Mouse (Mus musculus) C2C12 (cell line): ENCODE data around the gene Chad. TPM values are rescaled to one million over a fixed set of nuclear protein-coding genes. Genes with fewer than 3 reads are reported as not detected.

Source experiments
- H3K27me3 ChIP-seq: one replicate; pipeline ENCODE4 v1.6.1; 2011; ENCODE audit not compliant: control insufficient read depth, insufficient read depth, insufficient read length
- H3K36me3 ChIP-seq: one replicate; pipeline ENCODE4 v1.6.1; 2011; ENCODE audit not compliant: control insufficient read depth, insufficient read depth
- H3K4me3 ChIP-seq: one replicate; pipeline ENCODE4 v1.5.1; 2011; ENCODE audit warnings: mild to moderate bottlenecking, control low read depth; ENCODE audit not compliant: poor library complexity, insufficient read depth, severe bottlenecking
- H3K79me2 ChIP-seq: one replicate; pipeline ENCODE4 v1.6.1; 2011; ENCODE audit not compliant: control insufficient read depth, insufficient read depth
- H3K79me3 ChIP-seq: one replicate; pipeline ENCODE4 v1.6.1; 2011; ENCODE audit warnings: low read depth, control low read depth
- H3ac ChIP-seq: one replicate; pipeline ENCODE3; 2011; ENCODE audit warnings: low read depth; ENCODE audit not compliant: control insufficient read depth, insufficient read length
- CEBPB ChIP-seq: IDR thresholded peaks from one replicate; pipeline ENCODE4 v1.6.1; 2011; ENCODE audit warnings: low read depth, mild to moderate bottlenecking, control low read depth, moderate library complexity
- CTCF ChIP-seq: IDR thresholded peaks from one replicate; pipeline ENCODE4 v1.5.1; 2011; ENCODE audit not compliant: control insufficient read depth, insufficient read depth, insufficient read length
- FOSL1 ChIP-seq: IDR thresholded peaks from one replicate; pipeline ENCODE4 v1.8.0; 2011; ENCODE audit warnings: mild to moderate bottlenecking, low read length; ENCODE audit not compliant: poor library complexity, insufficient read depth, severe bottlenecking
- MAX ChIP-seq: IDR thresholded peaks from one replicate; pipeline ENCODE4 v1.6.1; 2011; ENCODE audit warnings: mild to moderate bottlenecking, control low read depth
- MYOD1 ChIP-seq: IDR thresholded peaks from one replicate; pipeline ENCODE4 v1.6.1; 2011; ENCODE audit warnings: low read depth; ENCODE audit not compliant: control insufficient read depth, insufficient read length
- MYOG ChIP-seq: IDR thresholded peaks from one replicate; pipeline ENCODE4 v1.6.1; 2011; ENCODE audit not compliant: control insufficient read depth, insufficient read length; ENCODE audit errors: extremely low read depth
- USF1 ChIP-seq: IDR thresholded peaks from one replicate; pipeline ENCODE4 v1.6.1; 2011; ENCODE audit warnings: low read depth, mild to moderate bottlenecking, control low read depth, moderate library complexity
- polyA plus RNA-seq: library from polyadenylated mRNA; unstranded; fragments of >200 nt; fragmentation: generic; extraction: Trizol; gene quantifications from one replicate; pipeline ENCODE4 v1.2.1, GENCODE M21; 2012; ENCODE audit warnings: missing spikeins

Gene Chad
- polyA plus RNA-seq, 1 experiment: 0.12 TPM

DNA sequence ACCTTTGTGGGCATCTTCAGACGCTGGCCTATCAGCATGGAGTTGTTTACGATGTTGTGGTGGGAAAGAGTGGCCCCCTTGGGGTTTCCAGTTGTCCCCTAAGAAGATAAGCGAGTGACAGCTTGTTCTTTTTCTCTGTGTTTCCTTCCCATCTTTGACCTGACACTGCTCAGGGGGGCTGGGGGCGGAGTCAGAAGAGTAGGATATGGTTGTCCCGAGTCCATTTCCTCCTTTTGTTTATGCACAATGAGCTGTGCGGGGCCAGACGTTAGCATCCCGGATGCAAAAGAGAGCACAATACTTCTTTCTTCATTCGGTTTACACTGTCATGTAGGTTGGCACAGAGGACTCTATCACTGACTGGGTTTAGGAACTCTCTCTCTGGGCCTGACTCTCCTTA, 5.8 kb downstream of the Chad start:
- H3K27me3 ChIP-seq: no peaks in the 10 kb centered on the region
- H3K79me3 ChIP-seq: no peaks in the 10 kb centered on the region
- no peak overlapping the region for H3K4me3 ChIP-seq
- TF ChIP-seq FOSL1 (no peak), USF1 (no peak), CEBPB (no peak), MAX (no peak)
- no peaks in the 10 kb centered on the region for H3K79me2 ChIP-seq
- H3ac ChIP-seq: no peak overlapping the region
- no peaks in the 10 kb centered on the region for H3K36me3 ChIP-seq

DNA sequence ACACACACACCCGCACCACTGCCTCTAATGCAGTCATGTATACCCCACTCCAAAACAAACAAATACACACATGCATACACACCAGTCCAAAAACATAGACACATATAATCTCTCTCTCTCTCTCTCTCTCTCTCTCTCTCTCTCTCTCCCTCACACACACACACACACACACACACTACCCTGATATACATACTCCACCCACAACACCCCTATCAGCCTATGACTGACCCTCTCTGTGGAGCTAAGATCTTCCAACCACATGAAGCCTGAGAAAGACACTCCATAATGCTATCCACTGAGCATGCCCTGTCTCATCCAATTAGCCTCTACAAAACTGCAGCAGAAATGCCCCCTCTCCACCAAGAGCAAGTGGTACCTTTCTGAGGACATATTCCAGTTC, 7.0 kb downstream of the Chad start:
- H3ac ChIP-seq: no peak overlapping the region
- no peaks in the 10 kb centered on the region for H3K27me3 ChIP-seq
- TF ChIP-seq CTCF (no peak), CEBPB (no peak), MYOD1 (no peak), FOSL1 (no peak), MYOG (no peak), MAX (no peak), USF1 (no peak)
- H3K79me2 ChIP-seq: no peaks in the 10 kb centered on the region
- no peaks in the 10 kb centered on the region for H3K79me3 ChIP-seq
- H3K4me3 ChIP-seq: no peak overlapping the region
- H3K36me3 ChIP-seq: no peaks in the 10 kb centered on the region

GRCm38 (mm10) chr11:94574560-94574959, 9.7 kb downstream of the Chad start:
- no peaks in the 10 kb centered on the region for H3K79me2 ChIP-seq
- no peaks in the 10 kb centered on the region for H3K79me3 ChIP-seq
- H3K36me3 ChIP-seq: no peaks in the 10 kb centered on the region
- TF ChIP-seq MYOG (no peak), MYOD1 (no peak), CTCF (no peak), USF1 (no peak), FOSL1 (no peak), MAX (no peak), CEBPB (no peak)
- H3ac ChIP-seq: no peak overlapping the region
- no peaks in the 10 kb centered on the region for H3K27me3 ChIP-seq
- H3K4me3 ChIP-seq: no peak overlapping the region

DNA sequence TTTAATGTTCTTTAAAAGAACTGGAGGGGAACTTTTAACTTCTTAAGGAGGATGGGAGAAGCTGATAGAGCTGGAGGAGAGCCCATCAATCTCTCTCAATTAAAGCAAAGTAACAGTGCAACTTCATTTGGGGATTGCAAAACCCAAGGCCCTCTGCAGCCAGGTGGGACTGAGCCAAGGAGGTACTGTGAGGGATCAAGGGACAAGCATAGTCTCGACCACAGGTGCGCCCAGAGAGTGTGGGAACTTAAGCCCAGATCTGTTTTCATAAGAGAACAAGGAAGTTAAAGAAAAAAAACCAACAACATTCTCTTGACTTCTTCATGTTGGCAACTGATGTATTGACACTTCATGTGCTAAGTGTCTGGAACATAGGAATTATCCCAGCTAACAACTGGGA, 10.2 kb downstream of the Chad start:
- Histone ChIP-seq H3K79me2 (no peaks in the 10 kb centered on the region), H3K79me3 (no peaks in the 10 kb centered on the region), H3ac (no peak overlapping the region), H3K4me3 (no peak overlapping the region), H3K36me3 (no peaks in the 10 kb centered on the region), H3K27me3 (no peaks in the 10 kb centered on the region)
- TF ChIP-seq CTCF (no peak), MAX (no peak), USF1 (no peak), MYOG (no peak)

DNA sequence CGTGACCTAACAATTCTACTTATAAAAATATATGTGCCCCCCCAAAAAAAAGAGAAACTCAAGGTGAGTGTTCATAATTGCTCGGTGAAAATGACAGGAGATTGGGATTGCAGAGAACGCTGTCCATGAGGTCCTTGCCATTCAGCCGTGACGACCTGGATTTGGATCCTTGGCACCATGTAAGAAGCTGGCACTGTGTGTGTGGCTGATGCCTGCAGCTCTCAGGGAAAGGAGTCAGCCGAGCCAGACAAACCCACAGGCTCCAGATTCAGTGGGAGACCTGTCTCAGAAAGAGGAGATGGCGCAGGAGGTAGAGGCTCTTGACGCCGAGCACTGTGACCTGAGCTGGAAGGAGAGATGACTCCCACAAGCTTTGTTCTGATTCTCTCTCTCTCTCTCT, 11.5 kb downstream of the Chad start:
- TF ChIP-seq USF1: no peak
- no peak for TF ChIP-seq FOSL1
- no peak for TF ChIP-seq MYOG
- TF ChIP-seq CEBPB: no peak
- TF ChIP-seq CTCF: no peak
- no peak for TF ChIP-seq MYOD1
- TF ChIP-seq MAX: no peak
- no peak overlapping the region for H3K4me3 ChIP-seq
- no peaks in the 10 kb centered on the region for H3K36me3 ChIP-seq
- H3K79me3 ChIP-seq: no peaks in the 10 kb centered on the region
- H3K79me2 ChIP-seq: no peaks in the 10 kb centered on the region
- no peak overlapping the region for H3ac ChIP-seq
- H3K27me3 ChIP-seq: no peaks in the 10 kb centered on the region

DNA sequence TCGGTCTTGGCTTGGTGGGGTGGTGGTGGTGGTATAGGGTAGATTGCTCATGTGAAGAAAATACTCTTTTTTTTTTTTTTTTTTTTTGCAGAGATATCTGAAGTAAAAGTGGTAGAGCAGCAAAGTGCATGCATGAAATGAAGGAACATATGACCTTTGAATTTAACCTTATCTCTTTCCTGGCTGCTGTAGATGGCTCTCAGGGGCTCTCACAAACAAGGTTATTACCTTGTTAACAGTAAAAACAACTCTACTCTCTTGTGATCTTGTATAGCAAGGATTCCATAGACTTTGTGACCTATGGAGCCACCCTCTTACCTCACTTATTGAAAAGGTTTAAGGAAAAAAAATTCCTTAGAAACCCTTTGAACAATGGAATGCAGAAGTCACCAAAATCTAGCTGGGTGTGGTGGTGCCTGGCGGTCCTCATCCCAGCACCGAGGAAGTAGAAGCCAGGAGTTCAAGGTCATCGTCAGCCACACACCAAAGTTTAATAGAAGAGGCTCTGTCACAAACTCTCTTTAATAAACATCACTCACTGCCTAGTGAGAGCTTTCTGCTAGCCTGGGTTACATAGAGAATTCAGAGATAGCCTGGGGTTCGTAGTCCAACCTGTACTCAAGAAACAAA, 15.4 kb downstream of the Chad start:
- H3K27me3 ChIP-seq: no peaks in the 10 kb centered on the region
- no peaks in the 10 kb centered on the region for H3K79me3 ChIP-seq
- H3K4me3 ChIP-seq: no peak overlapping the region
- H3ac ChIP-seq: no peak overlapping the region
- TF ChIP-seq CEBPB: no peak
- H3K79me2 ChIP-seq: no peaks in the 10 kb centered on the region
- H3K36me3 ChIP-seq: no peaks in the 10 kb centered on the region

- no peak overlapping the region for H3ac ChIP-seq
- no peaks in the 10 kb centered on the region for H3K27me3 ChIP-seq
- H3K79me2 ChIP-seq: no peaks in the 10 kb centered on the region
- no peaks in the 10 kb centered on the region for H3K36me3 ChIP-seq
- no peaks in the 10 kb centered on the region for H3K79me3 ChIP-seq
- H3K4me3 ChIP-seq: no peak overlapping the region
- TF ChIP-seq MAX (no peak), CEBPB (no peak), MYOD1 (no peak), USF1 (no peak), CTCF (no peak), MYOG (no peak), FOSL1 (no peak)
Observed at GRCm38 (mm10) chr11:94585091-94585490, 20.2 kb downstream of the Chad start.
